Mouse (Mus musculus): ENCODE measurements around the gene Aup1. TPM values are rescaled to one million over a fixed set of nuclear protein-coding genes. Genes with fewer than 3 reads are reported as not detected.

Gene Aup1
- polyA plus RNA-seq, 1 experiment from 2014 or later = 165 TPM

DNA sequence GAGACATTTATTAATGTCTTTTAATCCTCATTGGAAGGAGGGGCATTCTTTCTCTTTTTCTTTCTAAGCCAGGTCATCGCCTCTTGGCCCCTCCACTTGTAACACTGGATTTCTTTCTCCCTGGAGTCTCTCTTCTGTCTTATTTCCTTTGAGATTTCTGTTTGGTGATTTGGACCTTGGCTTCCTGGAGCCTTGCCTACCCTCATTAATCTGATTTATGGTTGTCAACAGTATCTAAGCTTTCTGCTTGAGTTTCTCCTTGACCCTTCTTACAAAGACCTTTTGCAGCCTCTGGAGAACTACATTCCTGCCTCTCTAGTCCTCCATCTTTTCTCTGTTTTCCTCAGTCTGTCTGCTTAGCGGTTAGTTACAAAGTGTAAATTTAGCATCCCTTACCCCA lies 44.1 kb downstream of the Aup1 start:
- H3K4me3 ChIP-seq (replicated peaks) = no peak overlapping the region
- peaks cover 17% of the 10 kb centered on the region for H3K27me3 ChIP-seq
- no peaks in the 10 kb centered on the region for H3K36me3 ChIP-seq
- no peak for ATAC-seq
- no peaks in the 10 kb centered on the region for H3K9me3 ChIP-seq
- whole genome bisulfite sequencing = 66% methylated on average over 2 of the region's 2 CpGs
- peaks cover 18% of the 10 kb centered on the region for H3K4me1 ChIP-seq (replicated peaks)
- H3K4me2 ChIP-seq (replicated peaks) = no peak overlapping the region
- H3K9ac ChIP-seq (replicated peaks) = no peak overlapping the region
- no peak overlapping the region for H3K27ac ChIP-seq

DNA sequence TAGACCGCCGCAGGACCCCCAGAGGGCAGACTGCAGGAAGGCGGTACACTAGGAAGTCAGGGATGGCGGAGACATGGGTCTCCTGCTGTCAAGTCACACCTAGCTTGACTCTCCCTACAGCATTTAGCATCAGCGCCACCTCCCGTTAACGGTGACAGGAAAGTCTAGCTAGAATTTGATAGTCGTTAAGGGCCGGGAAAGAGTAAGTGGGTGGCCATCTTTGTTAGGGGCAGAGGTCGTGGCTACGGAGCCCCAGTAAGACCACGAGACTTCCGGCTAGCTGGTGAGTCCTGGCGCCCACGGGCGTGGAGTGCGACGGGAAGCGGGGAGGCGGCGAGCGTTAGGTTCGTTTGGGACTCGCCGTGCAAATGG lies 47.0 kb downstream of the Aup1 start, which contains the start of the genes Ccdc142 and Gm42688:
TSS of gene Ccdc142 (plus strand) at position 286 of the 372 bp plus-strand sequence.
TSS of gene Gm42688 (plus strand) at position 302 of the 372 bp plus-strand sequence.
- Histone ChIP-seq H3K4me3 (replicated peaks) (peak within 1 kb of the TSS; percentile 73), H3K36me3 (0 out of 2 replicates have a peak, but pooled peaks cover 9% of the 10 kb centered on the region), H3K27ac (peak within 1 kb of the TSS; percentile 87), H3K4me2 (replicated peaks) (peak within 1 kb of the TSS; percentile 94), H3K27me3 (peaks cover 16% of the 10 kb centered on the region), H3K9me3 (no peaks in the 10 kb centered on the region), H3K9ac (replicated peaks) (peak within 1 kb of the TSS; percentile 81), H3K4me1 (replicated peaks) (peaks cover 20% of the 10 kb centered on the region)
- ATAC-seq = peak; percentile 83
- under 1% methylated on average over 25 of the region's 25 CpGs for WGBS

DNA sequence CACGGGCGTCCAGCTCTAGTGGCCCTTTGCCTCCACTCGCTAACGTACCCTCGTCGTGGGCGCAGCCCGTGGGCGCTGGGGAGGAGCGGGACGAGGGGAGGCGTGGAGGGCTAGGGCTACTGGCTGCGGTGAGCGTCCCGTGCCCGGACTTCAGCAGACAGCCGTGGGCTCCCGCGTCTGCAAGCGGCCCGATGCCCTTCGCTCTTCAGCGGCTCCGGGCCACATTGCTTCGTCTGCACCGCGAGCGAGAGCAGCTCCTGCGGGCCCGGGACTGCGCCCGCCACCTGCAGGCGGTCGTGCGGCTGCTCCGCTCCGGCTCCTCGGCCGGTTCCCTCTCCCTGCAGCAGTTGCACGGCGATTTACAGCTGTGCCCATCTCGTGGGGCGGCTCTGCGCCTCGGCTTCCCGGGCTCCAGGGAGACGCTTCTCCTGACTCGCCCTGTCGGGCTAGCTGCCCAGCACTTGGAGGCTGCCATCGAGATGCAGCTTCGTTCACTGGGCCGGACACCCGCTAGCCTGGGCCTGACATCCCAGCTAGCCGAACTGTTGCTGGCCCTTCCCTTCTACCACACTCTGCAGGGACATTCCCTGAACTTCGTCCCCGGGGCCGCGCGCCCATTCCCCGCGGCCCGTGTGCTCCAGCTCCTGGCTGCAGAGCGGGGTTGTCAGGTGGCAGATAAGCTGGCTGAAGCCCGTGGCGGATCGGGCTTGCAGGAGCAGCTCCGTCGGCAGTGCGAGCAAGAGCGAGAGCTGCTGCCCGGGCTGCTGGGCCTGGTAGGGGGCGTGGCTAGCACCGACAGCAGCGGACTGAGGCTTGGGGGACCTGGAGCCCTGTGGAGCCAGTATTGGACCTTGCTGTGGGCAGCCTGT lies 47.6 kb downstream of the Aup1 start:
- H3K4me2 ChIP-seq (replicated peaks) = peak overlapping the region; percentile 94
- H3K27me3 ChIP-seq = peaks cover 16% of the 10 kb centered on the region
- H3K27ac ChIP-seq = peak overlapping the region; percentile 87
- H3K9ac ChIP-seq (replicated peaks) = peak overlapping the region; percentile 81
- peak overlapping the region; percentile 73 for H3K4me3 ChIP-seq (replicated peaks)
- peak; percentile 80 for ATAC-seq
- no peaks in the 10 kb centered on the region for H3K9me3 ChIP-seq
- H3K4me1 ChIP-seq (replicated peaks) = peaks cover 20% of the 10 kb centered on the region
- peaks cover 14% of the 10 kb centered on the region; the same call in 1 of the 2 replicates for H3K36me3 ChIP-seq
- under 1% methylated on average over 68 of the region's 74 CpGs for WGBS

DNA sequence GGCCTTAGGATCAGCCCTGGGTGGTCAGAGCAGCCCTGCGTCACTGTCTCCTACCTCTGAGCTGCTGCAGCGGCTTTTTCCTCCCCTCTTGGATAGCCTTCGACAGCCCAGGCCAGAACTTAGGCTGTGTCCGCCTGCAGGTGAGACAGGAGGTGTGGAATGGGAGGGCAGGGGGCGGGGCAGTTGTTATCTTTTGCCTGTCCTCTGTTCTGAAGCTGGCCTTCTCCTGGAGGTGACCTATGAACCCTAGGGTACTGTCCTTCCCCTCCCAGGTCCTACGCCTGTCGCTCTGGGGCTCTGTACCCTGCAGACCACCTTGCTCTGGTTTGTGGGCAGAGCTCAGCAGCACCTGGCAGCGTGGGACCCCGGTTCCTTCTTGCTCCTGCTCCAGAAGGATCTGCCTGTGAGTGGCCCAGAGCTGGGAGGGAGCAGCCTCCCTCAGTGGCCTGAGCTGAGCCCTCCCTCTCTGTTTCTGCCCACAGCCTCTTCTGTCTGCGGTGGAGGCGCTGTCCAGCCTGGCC lies 48.9 kb downstream of the Aup1 start:
- H3K4me3 ChIP-seq (replicated peaks) = peak overlapping the region; percentile 73
- H3K27ac ChIP-seq = no peak overlapping the region
- peaks cover 29% of the 10 kb centered on the region for H3K4me1 ChIP-seq (replicated peaks)
- ATAC-seq = no peak
- 45% methylated on average over 11 of the region's 11 CpGs for WGBS
- no peaks in the 10 kb centered on the region for H3K9me3 ChIP-seq
- H3K4me2 ChIP-seq (replicated peaks) = peak overlapping the region; percentile 94
- peaks cover 19% of the 10 kb centered on the region for H3K36me3 ChIP-seq
- peaks cover 13% of the 10 kb centered on the region for H3K27me3 ChIP-seq
- H3K9ac ChIP-seq (replicated peaks) = peak overlapping the region; percentile 81

DNA sequence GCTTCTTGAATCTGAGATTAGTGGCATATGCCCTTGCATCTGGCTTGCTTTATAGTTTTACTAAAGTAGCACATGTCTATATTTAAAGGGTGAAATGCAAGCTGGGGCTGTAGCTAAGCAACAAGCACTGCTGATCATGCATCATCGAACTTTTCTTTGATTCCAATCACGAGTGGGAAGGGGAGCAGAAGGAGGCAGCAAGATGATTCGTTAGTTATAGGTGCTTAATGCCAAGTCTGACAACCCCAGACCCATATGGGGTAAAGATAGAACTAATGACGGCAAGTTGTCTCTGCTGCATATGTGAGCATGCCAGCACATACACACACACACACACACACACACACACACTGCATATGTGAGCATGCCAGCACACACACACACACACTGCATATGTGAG lies 49.8 kb downstream of the Aup1 start:
- H3K9me3 ChIP-seq = no peaks in the 10 kb centered on the region
- H3K9ac ChIP-seq (replicated peaks) = no peak overlapping the region
- H3K27ac ChIP-seq = no peak overlapping the region
- WGBS = 74% methylated on average over 4 of the region's 4 CpGs
- peaks cover 9% of the 10 kb centered on the region for H3K27me3 ChIP-seq
- H3K4me3 ChIP-seq (replicated peaks) = no peak overlapping the region
- H3K4me2 ChIP-seq (replicated peaks) = no peak overlapping the region
- H3K36me3 ChIP-seq = peaks cover 19% of the 10 kb centered on the region
- H3K4me1 ChIP-seq (replicated peaks) = peaks cover 35% of the 10 kb centered on the region
- no peak for ATAC-seq

MicroRNAs encoded within 50 kb of the gene (microRNA counts, 519-probe panel; counts per million panel counts)
- microRNA mmu-miR-3470a+mmu-miR-3470b = 110 counts per million, percentile 56 among the panel's probes with 10 or more counts

Small RNA genes lying within 50 kb of the gene (microRNA-seq; reads per million reads assigned to microRNA genes)
- gene Mir3470a = not detected
- gene Mir7040 = not detected

Other genes starting within 250 kb of the Aup1 start
- 11.0 and 11.6 TPM in 2 replicates for gene Sema4f, start 114.8 kb upstream of the Aup1 start, polyA plus RNA-seq (2015; fragmentation: Nextera tagmentation; extraction: Ambion mirVana)
- not detected in 2 replicates for gene M1ap, start 107.6 kb upstream of the Aup1 start, polyA plus RNA-seq (2015; fragmentation: Nextera tagmentation; extraction: Ambion mirVana)
- 3.1 and 4.1 TPM in 2 replicates for gene Dok1, start 21.1 kb upstream of the Aup1 start, polyA plus RNA-seq (2015; fragmentation: Nextera tagmentation; extraction: Ambion mirVana)
- 4.7 and 6.2 TPM in 2 replicates for gene Loxl3, start 20.3 kb upstream of the Aup1 start, polyA plus RNA-seq (2015; fragmentation: Nextera tagmentation; extraction: Ambion mirVana)
- 62.4 and 65.3 TPM in 2 replicates for gene Htra2, start 752 bp downstream of the Aup1 start, polyA plus RNA-seq (2015; fragmentation: Nextera tagmentation; extraction: Ambion mirVana)
- 0.75 and 1.00 TPM in 2 replicates for gene Dqx1, start 3.3 kb downstream of the Aup1 start, polyA plus RNA-seq (2015; fragmentation: Nextera tagmentation; extraction: Ambion mirVana)
- gene Tlx2, start 15.8 kb downstream of the Aup1 start, polyA plus RNA-seq (2015; fragmentation: Nextera tagmentation; extraction: Ambion mirVana) = not detected in 2 replicates
- 52.6 and 53.4 TPM in 2 replicates for gene Pcgf1, start 23.3 kb downstream of the Aup1 start, polyA plus RNA-seq (2015; fragmentation: Nextera tagmentation; extraction: Ambion mirVana)
- not detected in 2 replicates for gene Lbx2, start 31.8 kb downstream of the Aup1 start, polyA plus RNA-seq (2015; fragmentation: Nextera tagmentation; extraction: Ambion mirVana)
- gene Ccdc142, start 47.1 kb downstream of the Aup1 start, polyA plus RNA-seq (2015; fragmentation: Nextera tagmentation; extraction: Ambion mirVana) = 4.3 and 5.7 TPM in 2 replicates
- 3.7 and 5.0 TPM in 2 replicates for gene Gm42688, start 47.1 kb downstream of the Aup1 start, polyA plus RNA-seq (2015; fragmentation: Nextera tagmentation; extraction: Ambion mirVana)
- 137 and 146 TPM in 2 replicates for gene Mrpl53, start 54.5 kb downstream of the Aup1 start, polyA plus RNA-seq (2015; fragmentation: Nextera tagmentation; extraction: Ambion mirVana)
- 16.0 and 26.9 TPM in 2 replicates for gene Mogs, start 61.0 kb downstream of the Aup1 start, polyA plus RNA-seq (2015; fragmentation: Nextera tagmentation; extraction: Ambion mirVana)
- gene Wbp1, start 67.0 kb downstream of the Aup1 start, polyA plus RNA-seq (2015; fragmentation: Nextera tagmentation; extraction: Ambion mirVana) = 228 and 253 TPM in 2 replicates
- gene Ino80b, start 70.9 kb downstream of the Aup1 start, polyA plus RNA-seq (2015; fragmentation: Nextera tagmentation; extraction: Ambion mirVana) = 12.1 and 14.9 TPM in 2 replicates
- gene Rtkn, start 80.9 kb downstream of the Aup1 start, polyA plus RNA-seq (2015; fragmentation: Nextera tagmentation; extraction: Ambion mirVana) = 16.5 and 18.8 TPM in 2 replicates
- gene Wdr54, start 101.9 kb downstream of the Aup1 start, polyA plus RNA-seq (2015; fragmentation: Nextera tagmentation; extraction: Ambion mirVana) = 16.1 and 19.2 TPM in 2 replicates
- 3.0 and 3.3 TPM in 2 replicates for gene 1700003E16Rik, start 101.9 kb downstream of the Aup1 start, polyA plus RNA-seq (2015; fragmentation: Nextera tagmentation; extraction: Ambion mirVana)
- 127 and 140 TPM in 2 replicates for gene Dctn1, start 111.4 kb downstream of the Aup1 start, polyA plus RNA-seq (2015; fragmentation: Nextera tagmentation; extraction: Ambion mirVana)
- 0.22 and 0.48 TPM in 2 replicates for gene Slc4a5, start 165.3 kb downstream of the Aup1 start, polyA plus RNA-seq (2015; fragmentation: Nextera tagmentation; extraction: Ambion mirVana)